Mouse (Mus musculus) megakaryocyte, embryonic 14.5 days (primary cell): ENCODE data around the gene Cd46. TPM values are rescaled to one million over a fixed set of nuclear protein-coding genes. Genes with fewer than 3 reads are reported as not detected.
A peak's percentile ranks its signal among the peaks of the same experiment; 100 is the strongest.

Experiments used
- H3K27me3 ChIP-seq: replicated peaks from 2 replicates; pipeline ENCODE3; 2012; ENCODE audit warnings: inconsistent platforms
- H3K36me3 ChIP-seq: replicated peaks from 2 replicates; pipeline ENCODE3; 2012; ENCODE audit warnings: low read length, inconsistent platforms, mixed read lengths
- H3K4me1 ChIP-seq: 2 replicates; pipeline ENCODE4 v1.6.1; 2012; ENCODE audit warnings: inconsistent platforms
- H3K4me3 ChIP-seq: replicated peaks from 2 replicates; pipeline ENCODE3; 2012; ENCODE audit warnings: moderate library complexity, mild to moderate bottlenecking, inconsistent platforms
- H3K9me3 ChIP-seq: 2 replicates; pipeline ENCODE4 v1.6.1; 2012; ENCODE audit warnings: inconsistent platforms
- FLI1 ChIP-seq: IDR thresholded peaks from 2 replicates; pipeline ENCODE4 v1.6.1; 2012; ENCODE audit warnings: low read length, inconsistent platforms, mixed read lengths
- GATA1 ChIP-seq: IDR thresholded peaks from 3 replicates; pipeline ENCODE4 v1.6.1; 2012; ENCODE audit warnings: mixed read lengths, low read length, inconsistent platforms, borderline replicate concordance
- polyA plus RNA-seq: library from polyadenylated mRNA; stranded (reverse); fragments of >175 nt; gene quantifications from 2 replicates; pipeline ENCODE4 v1.2.3, GENCODE M21; 2012; ENCODE audit warnings: low replicate concordance; ENCODE audit not compliant: insufficient read depth

Gene Cd46
- polyA plus RNA-seq, 1 experiment, result 0.08 TPM

DNA sequence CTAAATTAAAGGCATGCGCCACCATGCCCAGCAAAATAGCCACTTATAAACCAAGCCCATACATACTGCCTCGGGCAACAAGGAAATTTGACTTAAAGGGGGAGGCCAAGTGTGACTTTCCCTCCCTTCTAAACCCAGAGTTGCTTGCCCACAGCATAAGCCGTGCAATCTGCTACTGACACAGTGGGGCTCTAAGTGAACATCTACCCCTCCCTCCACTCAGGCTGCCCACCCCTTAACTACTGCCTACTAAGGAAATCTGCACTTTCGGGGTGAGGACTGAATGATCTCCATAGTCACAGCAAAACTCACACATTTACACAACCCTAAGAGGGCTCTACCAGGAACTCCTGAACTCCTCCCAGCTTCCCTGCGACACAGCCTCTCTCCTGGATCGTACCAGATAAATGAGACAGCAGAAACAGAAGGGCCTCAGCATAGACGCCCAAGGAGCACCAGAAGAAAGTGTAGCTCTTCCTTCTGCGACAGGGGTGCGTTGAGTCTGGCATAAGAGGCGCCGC is 290 bp downstream of the Cd46 start:
- H3K4me1 ChIP-seq, result peaks cover 28% of the 10 kb centered on the region
- H3K9me3 ChIP-seq, result no peaks in the 10 kb centered on the region
- peaks cover 24% of the 10 kb centered on the region for H3K36me3 ChIP-seq
- peak overlapping the region; percentile 94 for H3K4me3 ChIP-seq
- H3K27me3 ChIP-seq, result no peaks in the 10 kb centered on the region
- TF ChIP-seq FLI1, result no peak
- no peak for TF ChIP-seq GATA1

DNA sequence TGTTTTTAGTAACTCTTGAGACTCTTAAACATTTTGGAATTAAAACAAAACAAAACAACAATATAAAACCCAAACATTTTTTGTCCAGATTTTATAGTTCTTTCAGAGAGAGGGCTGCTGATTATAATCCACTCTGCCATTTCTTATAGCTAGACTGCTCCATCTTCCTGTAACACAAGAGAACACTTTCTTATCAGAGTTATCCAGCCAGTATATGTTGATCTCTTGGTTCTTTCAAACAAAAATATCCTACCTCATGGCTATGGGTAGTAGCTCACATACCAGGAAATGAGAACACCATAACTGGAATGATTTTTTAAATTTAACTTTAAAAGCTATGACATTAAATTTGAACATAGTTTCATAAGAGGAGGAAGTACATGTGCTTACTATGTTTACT is 9.9 kb downstream of the Cd46 start:
- TF ChIP-seq FLI1 (no peak), GATA1 (no peak)
- Histone ChIP-seq H3K4me3 (no peak overlapping the region), H3K27me3 (no peaks in the 10 kb centered on the region), H3K9me3 (no peaks in the 10 kb centered on the region), H3K36me3 (no peaks in the 10 kb centered on the region), H3K4me1 (no peaks in the 10 kb centered on the region)

DNA sequence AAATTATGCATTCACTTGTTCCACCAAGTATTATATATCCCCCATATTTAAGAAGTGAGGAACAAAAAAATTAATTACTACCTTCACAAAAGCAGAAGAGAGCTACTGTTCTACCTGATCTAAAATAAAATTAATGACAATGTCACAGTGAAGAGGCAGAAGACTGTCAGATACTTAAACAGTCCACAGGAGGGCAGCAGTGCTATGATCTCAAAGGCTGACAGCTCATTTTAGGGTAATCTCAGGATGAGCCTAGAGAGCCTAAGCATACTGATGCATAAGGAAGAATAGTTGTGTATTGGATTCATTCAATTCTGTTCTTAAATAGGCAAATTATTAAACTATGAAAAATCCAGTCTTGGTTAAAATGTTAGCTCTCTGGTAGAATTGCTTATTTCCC is 51.6 kb downstream of the Cd46 start:
- Histone ChIP-seq H3K27me3 (no peaks in the 10 kb centered on the region), H3K9me3 (no peaks in the 10 kb centered on the region), H3K4me3 (no peak overlapping the region), H3K36me3 (peaks cover 22% of the 10 kb centered on the region), H3K4me1 (peaks cover 27% of the 10 kb centered on the region)
- no peak for TF ChIP-seq GATA1
- TF ChIP-seq FLI1, result no peak

DNA sequence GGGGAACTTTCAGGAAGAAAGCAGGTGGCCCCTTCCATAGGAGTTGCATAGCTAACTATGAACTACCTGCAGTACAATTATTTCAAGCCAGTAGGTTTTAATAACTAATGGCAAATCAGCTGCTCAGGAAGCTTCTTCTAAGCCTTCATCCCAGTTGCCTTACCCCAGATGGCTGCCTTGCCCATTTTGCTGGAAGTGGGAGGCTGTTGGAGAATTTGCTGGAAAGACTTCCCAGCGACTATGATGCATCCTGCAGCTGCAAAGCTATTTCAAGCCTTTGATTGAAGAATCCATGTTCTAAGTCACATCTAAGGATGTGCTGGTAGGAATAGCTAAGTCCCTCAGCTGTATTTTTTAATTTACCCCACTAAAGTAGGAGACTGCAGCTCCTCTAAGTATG is 53.7 kb downstream of the Cd46 start:
- H3K9me3 ChIP-seq, result no peaks in the 10 kb centered on the region
- H3K4me1 ChIP-seq, result peaks cover 47% of the 10 kb centered on the region
- H3K27me3 ChIP-seq, result no peaks in the 10 kb centered on the region
- H3K4me3 ChIP-seq, result no peak overlapping the region
- TF ChIP-seq FLI1 (no peak), GATA1 (no peak)
- peaks cover 35% of the 10 kb centered on the region for H3K36me3 ChIP-seq

DNA sequence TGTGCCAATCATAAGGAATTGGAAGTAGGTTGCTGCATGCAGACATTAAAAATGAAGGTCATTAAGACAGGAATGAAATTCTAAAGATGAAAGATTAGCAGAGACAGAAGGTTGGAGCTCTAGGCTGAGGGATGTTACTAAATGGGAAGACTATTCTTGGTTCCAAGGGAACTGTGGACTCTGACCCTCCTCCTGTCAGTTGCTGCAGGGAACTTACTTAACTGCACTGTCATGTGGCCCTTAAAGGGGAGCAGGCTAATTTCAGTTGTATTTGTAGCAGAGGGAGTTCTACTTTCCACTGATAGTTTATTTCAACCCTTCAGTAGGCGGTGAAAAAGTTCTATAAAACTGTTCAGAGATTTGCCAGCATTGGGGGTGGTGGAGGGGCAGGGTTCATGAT is 54.1 kb downstream of the Cd46 start:
- Histone ChIP-seq H3K27me3 (no peaks in the 10 kb centered on the region), H3K4me1 (peaks cover 51% of the 10 kb centered on the region), H3K4me3 (no peak overlapping the region), H3K9me3 (no peaks in the 10 kb centered on the region), H3K36me3 (peaks cover 35% of the 10 kb centered on the region)
- no peak for TF ChIP-seq FLI1
- TF ChIP-seq GATA1, result no peak

GRCm38 (mm10) chr1:195037483-195037882 is 54.6 kb downstream of the Cd46 start:
- no peak for TF ChIP-seq GATA1
- TF ChIP-seq FLI1, result no peak
- H3K36me3 ChIP-seq, result peaks cover 35% of the 10 kb centered on the region
- H3K4me1 ChIP-seq, result peaks cover 56% of the 10 kb centered on the region
- H3K27me3 ChIP-seq, result no peaks in the 10 kb centered on the region
- no peak overlapping the region for H3K4me3 ChIP-seq
- no peaks in the 10 kb centered on the region for H3K9me3 ChIP-seq

DNA sequence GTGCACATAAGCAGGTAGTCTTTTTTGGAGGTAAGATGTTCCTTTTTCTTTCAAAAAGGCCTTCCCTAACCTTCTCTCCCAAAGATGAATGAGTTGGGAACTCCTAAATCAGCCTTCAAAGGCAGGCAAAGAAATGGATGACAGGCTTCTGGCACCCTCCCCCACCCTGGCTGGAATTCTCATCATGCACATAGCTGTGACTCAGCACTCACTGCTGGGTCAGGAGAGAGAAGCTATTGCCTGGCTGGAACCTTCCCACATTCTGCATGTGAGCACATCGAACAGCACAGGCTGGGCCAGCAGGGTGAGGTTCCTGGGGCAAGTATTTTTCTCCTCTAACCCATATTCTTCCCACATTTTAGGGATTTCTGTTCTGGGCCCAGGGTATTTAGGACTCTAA is 58.1 kb downstream of the Cd46 start:
- no peak for TF ChIP-seq FLI1
- no peak for TF ChIP-seq GATA1
- H3K9me3 ChIP-seq, result no peaks in the 10 kb centered on the region
- peak overlapping the region; percentile 76 for H3K4me3 ChIP-seq
- peaks cover 33% of the 10 kb centered on the region for H3K36me3 ChIP-seq
- H3K4me1 ChIP-seq, result peaks cover 71% of the 10 kb centered on the region
- H3K27me3 ChIP-seq, result no peaks in the 10 kb centered on the region

GRCm38 (mm10) chr1:195032738-195033137 is 59.3 kb downstream of the Cd46 start:
- no peaks in the 10 kb centered on the region for H3K27me3 ChIP-seq
- no peaks in the 10 kb centered on the region for H3K9me3 ChIP-seq

DNA sequence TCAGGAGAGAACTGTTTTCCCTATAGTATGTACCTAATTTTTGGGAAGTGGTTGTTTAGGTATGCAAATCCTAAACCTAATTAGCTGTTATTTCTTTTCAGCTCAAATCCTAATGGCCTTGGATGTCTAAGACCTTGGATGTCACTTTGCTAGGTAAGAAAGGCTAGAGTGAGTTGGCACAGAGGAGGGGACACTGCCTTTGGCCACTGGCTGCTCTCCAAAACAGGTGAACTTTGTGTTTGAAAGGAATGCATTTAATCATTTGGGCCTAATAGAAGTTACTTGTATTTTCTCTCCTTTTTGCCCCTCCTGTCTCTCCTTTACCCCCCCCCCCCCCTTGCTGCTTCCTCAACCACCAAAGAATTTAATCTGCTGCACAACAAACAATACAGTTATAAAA is 60.3 kb downstream of the Cd46 start:
- Histone ChIP-seq H3K4me3 (no peak overlapping the region), H3K9me3 (no peaks in the 10 kb centered on the region), H3K36me3 (peaks cover 32% of the 10 kb centered on the region), H3K4me1 (peaks cover 58% of the 10 kb centered on the region), H3K27me3 (no peaks in the 10 kb centered on the region)
- TF ChIP-seq FLI1, result no peak
- no peak for TF ChIP-seq GATA1

More at GRCm38 (mm10) chr1:195032738-195033137, 59.3 kb downstream of the Cd46 start:
- Histone ChIP-seq H3K4me3 (peak overlapping the region; percentile 70), H3K4me1 (peaks cover 67% of the 10 kb centered on the region), H3K36me3 (peaks cover 35% of the 10 kb centered on the region)
- TF ChIP-seq GATA1 (no peak), FLI1 (no peak)

GRCm38 (mm10) chr1:195027507-195027906 is 64.5 kb downstream of the Cd46 start:
- Histone ChIP-seq H3K27me3 (no peaks in the 10 kb centered on the region), H3K4me1 (peaks cover 36% of the 10 kb centered on the region), H3K9me3 (no peaks in the 10 kb centered on the region), H3K36me3 (peaks cover 32% of the 10 kb centered on the region), H3K4me3 (no peak overlapping the region)
- no peak for TF ChIP-seq FLI1
- no peak for TF ChIP-seq GATA1

GRCm38 (mm10) chr1:195023848-195024247 is 68.2 kb downstream of the Cd46 start:
- no peak overlapping the region for H3K4me3 ChIP-seq
- peaks cover 35% of the 10 kb centered on the region for H3K4me1 ChIP-seq
- TF ChIP-seq FLI1 (no peak), GATA1 (no peak)
- H3K9me3 ChIP-seq, result no peaks in the 10 kb centered on the region
- peaks cover 29% of the 10 kb centered on the region for H3K36me3 ChIP-seq
- H3K27me3 ChIP-seq, result peaks cover 4% of the 10 kb centered on the region
